Mouse (Mus musculus) testis, postnatal 10 days (tissue): ENCODE measurements around the gene Brox.

ENCODE experiments used
- DNase-seq: peaks from one replicate; pipeline ENCODE4 v3.0.0; 2021; ENCODE audit warnings: low spot score

Gene Brox

DNA sequence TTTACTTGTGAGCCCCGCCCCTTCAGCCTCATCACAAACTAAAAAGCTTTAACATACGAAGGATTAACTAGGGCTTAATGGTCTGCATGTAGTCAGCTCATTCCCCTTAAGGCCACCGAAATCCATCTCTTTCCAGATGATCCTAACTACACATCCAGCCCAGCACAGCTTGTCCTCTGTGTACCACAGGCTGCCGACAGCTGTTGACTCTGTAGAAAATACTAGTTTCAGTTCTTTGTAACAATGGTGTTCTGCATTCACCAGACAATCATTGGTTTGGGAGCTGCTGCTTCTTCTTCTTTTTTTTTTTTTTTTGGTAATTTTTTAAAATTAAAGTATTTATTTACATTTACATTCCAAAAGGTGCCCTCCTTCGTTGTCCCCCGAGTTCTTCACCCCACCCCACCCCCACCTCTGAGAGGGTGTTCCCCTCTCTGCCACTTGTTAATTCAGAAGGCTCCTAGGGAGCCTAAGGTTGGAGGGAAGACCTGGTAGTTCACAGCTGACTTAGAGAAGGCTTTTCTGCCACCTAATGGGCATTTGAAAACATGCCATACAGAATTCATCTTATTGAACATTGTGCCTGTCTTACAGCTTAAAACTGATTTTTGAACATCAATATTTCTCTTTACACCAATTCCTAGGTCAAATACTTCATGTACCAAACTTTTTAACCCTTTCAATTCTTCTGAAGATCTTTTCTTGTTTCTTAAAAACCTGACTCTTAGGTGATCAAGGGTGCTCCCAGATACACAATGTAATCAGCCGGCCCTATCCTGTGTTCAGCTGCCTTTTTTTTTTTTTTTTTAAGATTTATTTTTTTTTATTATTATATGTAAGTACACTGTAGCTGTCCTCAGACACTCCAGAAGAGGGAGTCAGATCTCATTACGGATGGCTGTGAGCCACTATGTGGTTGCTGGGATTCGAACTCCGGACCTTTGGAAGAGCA lies 23.9 kb downstream of the Brox start:
- DNase-seq, result no peak

DNA sequence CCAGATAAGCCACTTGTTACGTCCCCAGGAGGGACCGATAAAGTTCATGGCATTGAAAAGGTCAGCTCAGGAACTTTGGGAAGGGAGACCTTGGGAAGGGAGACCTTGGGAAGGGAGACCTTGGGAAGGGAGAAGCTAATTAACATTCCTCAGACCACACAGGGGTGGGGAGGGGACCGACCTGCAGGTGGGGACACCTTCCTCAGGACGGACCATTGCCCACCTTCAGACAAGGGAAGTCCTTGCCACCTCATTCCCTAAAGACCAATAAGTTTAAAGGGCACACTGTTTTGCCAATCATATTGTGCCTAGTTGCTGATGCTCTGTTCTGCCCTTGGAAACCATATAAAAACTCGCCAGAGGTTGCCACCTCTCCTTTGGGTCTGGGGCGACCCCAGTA lies 29.4 kb downstream of the Brox start:
- DNase-seq, result no peak

DNA sequence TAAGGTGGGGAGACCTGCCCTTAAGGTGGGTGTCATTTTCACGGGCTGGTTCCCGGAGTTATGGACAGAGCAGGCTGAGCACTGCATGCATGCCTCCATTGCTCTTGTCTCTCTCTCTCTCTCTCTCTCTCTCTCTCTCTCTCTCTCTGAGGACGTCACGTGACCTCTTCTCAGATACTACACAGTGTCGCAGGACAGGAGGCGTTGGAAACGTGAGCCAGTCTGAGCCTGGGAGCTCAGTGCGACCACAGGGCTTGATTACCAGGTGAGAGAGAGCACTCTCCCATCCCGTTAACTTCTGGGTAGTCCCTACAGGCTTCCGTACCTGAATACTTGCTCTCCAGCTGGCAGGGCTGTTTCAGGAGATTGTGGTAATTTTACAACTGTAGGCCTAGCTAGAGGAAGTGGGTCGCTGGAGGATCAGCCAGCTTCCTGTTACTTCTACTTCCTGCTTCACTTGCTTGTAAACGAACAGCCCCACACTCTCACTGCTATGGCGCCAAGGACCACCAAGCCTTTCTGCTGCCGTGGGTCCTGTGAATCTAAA lies 31.1 kb downstream of the Brox start:
- no peak for DNase-seq

DNA sequence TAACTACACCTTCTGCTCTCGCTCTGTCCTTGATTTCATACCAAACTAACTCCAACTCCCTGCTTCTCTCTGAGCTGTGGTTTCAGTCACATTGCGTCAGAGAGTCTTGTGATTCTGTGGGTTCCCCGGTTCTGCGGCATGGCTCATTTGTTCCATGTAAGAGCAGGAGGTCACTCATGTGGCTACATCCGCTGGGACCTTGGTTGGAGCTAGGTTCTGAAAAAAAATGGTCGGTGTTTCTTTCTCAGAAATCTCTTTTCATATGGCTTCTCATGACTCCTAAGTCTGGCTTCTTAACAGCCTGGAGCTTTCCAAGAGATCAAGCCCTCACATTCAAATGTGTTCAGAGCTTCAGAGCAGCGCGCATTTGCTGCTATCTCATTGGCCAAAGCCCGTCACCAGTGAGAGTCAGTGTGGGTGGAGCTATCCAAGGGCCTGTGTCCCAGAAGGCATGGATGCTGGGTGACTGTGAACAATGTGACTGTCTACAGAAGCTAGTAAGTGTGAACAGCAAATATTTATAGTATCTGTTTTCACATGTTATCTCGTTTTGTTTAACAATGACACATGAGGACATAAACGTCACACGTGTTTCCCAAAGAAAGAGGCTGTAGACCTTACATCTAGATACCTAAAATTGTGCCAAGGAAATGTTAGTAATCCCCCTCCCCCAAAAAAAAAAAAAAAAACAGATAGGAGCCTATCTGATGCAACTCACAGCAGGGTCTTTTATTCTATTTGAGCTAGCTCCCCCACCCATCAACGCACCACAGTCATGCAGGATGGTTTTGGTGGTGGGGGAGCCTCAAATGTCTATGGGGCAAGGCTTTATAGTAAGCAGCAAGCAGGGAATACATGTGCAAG lies 32.7 kb downstream of the Brox start:
- no peak for DNase-seq

DNA sequence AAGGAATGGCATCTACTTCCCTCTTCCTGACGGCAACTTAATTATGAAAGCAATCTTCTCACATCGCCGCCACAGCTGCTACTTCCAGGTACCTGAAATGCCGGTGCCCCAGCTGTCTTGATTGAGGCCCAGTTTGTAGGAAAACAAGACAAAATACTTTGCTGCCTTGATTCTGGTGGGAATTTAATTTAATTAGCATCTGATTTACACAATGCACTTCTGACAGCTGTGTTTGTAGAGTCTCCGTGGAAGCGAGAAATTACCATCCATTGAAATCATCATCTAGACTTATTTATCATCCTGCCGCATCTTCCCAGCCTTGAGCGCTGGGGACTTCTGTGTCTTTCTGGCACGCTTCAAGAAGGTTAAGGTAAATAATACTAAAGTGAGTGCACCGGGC lies 44.5 kb downstream of the Brox start:
- no peak for DNase-seq

DNA sequence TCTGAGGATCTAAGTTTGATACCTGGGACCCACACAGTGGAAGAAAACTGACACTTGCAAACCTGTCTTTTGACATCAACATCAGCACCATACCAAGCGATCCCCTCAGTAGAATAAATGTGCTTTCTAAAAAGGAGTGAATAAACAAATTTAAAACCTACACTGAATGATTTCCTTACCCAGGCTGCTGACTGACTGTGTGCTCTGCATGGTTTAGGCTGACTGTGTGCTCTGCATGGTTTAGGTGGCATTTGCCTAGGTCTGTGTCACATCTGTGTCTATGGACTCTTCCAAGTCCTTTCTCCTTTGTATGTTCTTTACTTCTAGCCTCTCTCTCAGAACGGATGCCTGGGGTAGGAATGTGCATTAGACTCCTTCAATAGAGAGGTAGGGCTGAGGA lies 45.3 kb downstream of the Brox start:
- DNase-seq, result no peak

DNA sequence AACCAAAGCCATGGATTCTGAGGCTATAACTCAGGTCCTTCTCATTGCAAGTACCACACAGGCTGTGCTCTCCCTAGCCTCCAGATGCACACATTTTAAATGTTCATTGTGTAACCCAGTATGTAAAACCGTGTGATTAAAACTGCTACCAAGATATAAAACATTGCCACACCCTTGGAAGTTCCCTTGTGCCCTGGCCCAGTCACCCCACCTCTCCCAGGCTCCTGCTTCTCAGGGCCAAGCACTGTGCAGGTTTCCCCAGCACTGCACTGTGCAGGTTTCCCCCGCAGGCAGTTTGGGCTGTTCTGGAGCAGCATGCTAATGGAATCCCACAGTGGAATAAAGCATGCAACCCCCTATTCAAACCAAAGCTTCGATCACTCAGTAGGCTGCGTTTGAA lies 46.5 kb downstream of the Brox start:
- no peak for DNase-seq

DNA sequence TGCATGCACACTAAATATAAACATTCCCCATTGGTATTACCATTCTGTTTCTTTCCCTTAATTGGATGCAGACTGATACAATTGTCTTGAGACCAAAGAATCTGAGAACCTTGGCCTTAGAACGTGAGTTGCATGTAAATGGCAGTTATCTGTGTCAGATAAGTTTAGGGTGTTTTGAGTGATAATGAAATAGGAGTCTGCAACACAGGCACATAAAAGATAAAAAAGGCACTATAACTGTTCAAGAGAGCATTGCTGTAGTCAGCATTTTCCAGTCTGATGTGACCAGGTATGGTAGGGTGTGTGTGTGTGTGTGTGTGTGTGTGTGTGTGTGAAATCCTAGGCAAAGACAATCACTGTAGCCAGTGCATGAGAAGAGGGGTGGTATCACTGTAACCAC lies 48.9 kb downstream of the Brox start:
- no peak for DNase-seq

DNA sequence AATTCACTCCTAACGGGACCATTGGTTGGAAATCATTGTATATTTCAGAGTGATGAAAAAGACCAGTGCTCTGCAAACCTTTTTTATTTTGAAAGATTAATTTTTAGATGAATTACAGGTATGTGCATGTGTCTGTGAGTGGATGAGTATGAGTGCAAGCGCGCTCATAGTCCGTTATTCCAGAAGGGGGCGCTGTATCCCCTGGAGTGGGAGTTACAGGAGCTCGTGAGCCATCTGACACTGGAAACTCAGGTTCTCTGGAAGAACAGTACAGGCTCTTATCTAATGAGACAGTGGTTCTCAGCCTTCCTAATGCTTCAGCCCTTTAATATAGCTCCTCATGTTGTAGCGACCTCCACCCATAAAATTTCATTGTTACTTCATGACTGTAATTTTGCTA lies 53.8 kb downstream of the Brox start:
- no peak for DNase-seq

DNA sequence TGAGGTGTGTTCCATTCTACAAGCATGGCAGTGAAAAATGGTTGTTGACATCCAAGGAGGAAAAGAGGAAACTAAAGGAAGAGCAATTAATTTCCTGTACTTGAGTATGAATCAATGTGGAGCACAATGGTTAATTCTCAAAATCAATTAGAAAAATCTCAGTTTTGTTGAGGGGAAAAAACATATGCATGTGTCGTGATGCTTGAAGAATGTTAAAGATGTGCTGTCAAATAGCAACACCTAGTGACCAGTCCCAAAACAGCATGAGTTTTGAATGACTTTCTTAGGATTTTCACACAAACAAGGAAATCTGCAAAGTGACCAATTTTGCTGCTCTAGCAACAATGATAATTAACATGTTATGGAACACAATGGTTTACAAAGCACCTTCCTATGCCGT lies 59.2 kb downstream of the Brox start:
- no peak for DNase-seq

DNA sequence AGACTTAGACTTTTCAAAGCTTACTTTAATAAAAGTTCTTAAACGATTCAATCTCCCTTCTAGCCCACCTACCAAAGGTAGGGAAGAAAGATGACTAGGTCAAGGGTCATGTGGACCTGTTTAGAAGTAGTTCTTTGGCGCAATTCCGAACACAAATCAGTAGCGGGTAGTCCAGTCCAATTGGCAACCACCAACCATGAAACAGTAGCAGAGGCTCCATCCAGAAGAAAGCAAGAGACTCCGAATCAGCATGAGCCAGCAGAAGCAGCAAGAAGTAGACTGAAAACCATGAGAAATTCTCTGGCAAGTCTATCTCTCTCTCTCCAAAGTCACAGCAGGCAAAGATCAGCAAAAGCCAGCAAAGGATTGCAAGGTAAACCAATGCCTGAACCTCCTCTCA lies 60.6 kb downstream of the Brox start:
- no peak for DNase-seq

DNA sequence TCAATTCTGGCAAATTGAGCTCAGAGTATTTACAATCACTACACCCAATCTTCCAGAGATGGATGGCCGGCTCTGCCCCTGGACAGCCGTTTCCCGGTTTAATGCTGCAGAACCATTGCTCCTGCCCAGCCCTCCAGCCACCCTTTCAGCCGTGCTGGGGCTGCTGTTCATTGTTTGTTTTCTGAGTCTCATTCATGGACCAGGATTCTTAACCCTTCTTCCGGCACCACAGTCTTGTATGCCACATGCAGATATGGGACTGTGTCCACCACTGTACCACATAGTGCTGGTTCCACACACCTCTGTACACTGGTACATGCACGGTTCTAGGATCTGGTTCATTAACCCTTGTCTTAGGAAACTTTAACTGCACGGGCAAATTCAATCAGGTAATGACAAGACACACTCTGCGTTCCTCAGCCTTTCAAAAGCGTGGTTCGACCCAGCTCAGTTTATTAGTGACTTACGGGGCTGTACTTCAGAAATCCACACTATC lies 63.3 kb downstream of the Brox start:
- DNase-seq, result no peak

DNA sequence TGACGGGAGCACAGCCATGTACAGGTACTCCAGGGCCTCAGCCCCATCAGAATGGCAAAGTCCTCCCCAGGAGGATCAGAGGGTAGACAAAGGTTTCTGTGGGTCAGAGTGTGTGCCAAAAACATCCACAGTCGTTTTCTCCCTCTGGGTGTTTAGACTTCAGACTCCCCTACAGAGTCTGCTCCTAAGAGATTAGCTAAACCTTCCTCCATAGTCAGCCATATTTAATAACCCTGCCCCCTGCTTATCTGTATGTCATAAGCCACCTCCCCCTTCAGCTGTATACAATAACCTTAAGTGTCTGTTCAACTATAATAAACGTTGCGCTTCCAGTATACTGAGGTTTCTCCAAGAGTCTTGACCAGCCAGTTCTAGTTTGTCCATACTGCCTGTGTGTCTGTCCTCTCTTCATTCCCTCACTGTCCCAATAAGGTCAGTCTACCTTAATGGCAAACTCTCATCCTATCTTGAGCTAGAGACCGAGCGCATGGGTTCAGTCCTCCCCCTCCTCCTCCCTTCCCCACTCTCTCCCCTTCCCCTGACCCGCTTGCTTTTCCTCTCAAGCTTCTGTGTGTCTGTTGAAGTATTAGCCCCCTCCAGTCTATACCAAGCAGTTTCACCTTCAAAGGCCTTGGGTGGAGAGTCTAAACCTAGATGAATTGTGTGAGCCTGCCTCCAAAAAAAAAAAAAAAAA lies 63.9 kb downstream of the Brox start:
- DNase-seq, result no peak

DNA sequence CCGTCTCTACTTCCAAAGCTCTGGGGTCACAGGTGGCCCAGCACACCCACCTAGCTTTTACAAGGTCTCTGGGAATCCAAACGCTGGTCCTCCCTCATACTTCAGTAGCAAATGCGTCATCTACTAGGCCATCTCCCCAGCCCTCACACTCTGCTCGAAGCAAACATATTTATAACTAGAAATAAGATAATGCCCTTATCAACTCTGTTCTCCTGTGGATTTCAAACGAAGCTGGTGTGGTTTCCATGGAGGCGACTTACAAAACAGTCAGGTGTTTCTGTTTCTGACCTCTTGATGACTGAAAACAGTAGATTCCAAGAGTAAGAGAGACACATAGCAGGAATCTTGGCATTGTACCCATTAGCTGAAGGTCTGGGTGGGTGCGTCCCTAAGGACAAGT lies 69.6 kb downstream of the Brox start:
- DNase-seq, result no peak
